Mouse (Mus musculus) megakaryocyte, embryonic 14.5 days (primary cell): ENCODE results near the gene Pus3. TPM values are rescaled to one million over a fixed set of nuclear protein-coding genes. Genes with fewer than 3 reads are reported as not detected.
A peak's percentile ranks its signal among the peaks of the same experiment; 100 is the strongest.
"Not testable (repeated sequence)": the region's sequence is repeated elsewhere in the genome, so short reads cannot be mapped to it uniquely, and the experiment has no call there.

Experiments used
- H3K27me3 ChIP-seq: replicated peaks from 2 replicates; pipeline ENCODE3; 2012; ENCODE audit warnings: inconsistent platforms
- H3K36me3 ChIP-seq: replicated peaks from 2 replicates; pipeline ENCODE3; 2012; ENCODE audit warnings: low read length, inconsistent platforms, mixed read lengths
- H3K4me1 ChIP-seq: 2 replicates; pipeline ENCODE4 v1.6.1; 2012; ENCODE audit warnings: inconsistent platforms
- H3K4me3 ChIP-seq: replicated peaks from 2 replicates; pipeline ENCODE3; 2012; ENCODE audit warnings: moderate library complexity, mild to moderate bottlenecking, inconsistent platforms
- H3K9me3 ChIP-seq: 2 replicates; pipeline ENCODE4 v1.6.1; 2012; ENCODE audit warnings: inconsistent platforms
- FLI1 ChIP-seq: IDR thresholded peaks from 2 replicates; pipeline ENCODE4 v1.6.1; 2012; ENCODE audit warnings: low read length, inconsistent platforms, mixed read lengths
- GATA1 ChIP-seq: IDR thresholded peaks from 3 replicates; pipeline ENCODE4 v1.6.1; 2012; ENCODE audit warnings: mixed read lengths, low read length, inconsistent platforms, borderline replicate concordance
- polyA plus RNA-seq: library from polyadenylated mRNA; stranded (reverse); fragments of >175 nt; gene quantifications from 2 replicates; pipeline ENCODE4 v1.2.3, GENCODE M21; 2012; ENCODE audit warnings: low replicate concordance; ENCODE audit not compliant: insufficient read depth

Gene Pus3
- polyA plus RNA-seq, 1 experiment, result 1.0 TPM

DNA sequence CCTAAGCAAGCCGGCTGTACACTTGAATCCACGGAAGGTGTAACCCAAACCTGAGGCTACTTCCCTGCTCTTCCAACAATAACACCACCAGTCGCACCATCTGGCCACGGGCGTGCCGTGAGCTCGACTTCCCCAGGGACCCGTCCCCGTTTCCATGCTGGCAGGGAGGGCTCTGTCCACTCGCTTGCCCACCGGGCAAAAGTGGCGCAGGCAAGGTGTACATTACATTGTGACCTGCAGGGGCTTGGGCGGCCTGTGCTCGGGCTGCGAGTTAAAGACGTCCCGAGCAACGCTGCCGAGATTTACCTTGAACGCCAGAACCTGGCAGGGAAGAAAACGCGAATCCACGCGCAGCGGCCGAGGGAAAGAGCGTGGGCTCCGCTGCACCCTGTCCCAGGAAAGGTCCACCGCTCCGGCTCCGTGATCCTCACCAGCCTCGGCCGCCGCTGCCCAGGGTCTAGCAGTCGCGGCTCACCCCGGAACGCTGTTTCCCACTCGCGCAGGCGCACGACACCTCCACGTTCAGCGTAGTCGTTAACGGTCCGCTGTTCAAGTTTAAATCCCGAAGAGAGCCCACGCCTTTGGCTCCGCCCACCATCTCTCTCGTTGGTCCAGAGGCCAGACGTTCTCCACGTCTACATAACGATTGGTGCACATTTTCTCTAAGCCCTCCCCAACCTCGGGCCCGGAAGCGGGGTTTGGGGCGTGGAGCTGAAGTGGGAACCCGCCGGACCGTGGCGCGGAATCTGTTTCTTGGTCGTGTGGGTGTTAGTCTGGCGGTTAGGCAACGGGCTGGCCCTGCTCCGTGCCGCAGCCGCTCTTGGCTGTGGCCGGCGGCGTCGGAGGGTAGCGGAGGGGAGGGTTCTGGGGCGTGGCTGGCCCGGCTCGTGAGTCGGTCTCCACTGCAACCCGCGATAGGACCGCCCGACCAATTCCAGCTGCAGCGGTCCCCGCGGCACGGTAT lies 11.5 kb downstream of the Pus3 start, which contains the start of the genes Pate2 and Hyls1:
Pate2 (plus strand) TSS at position 714 of the 964 bp plus-strand sequence.
Hyls1 (minus strand) TSS at position 828 of the 964 bp plus-strand sequence.
- H3K9me3 ChIP-seq, result no peaks in the 10 kb centered on the region
- H3K36me3 ChIP-seq, result peaks cover 32% of the 10 kb centered on the region
- H3K27me3 ChIP-seq, result peaks cover 16% of the 10 kb centered on the region
- TF ChIP-seq GATA1, result no peak
- TF ChIP-seq FLI1, result no peak
- peaks cover 26% of the 10 kb centered on the region for H3K4me1 ChIP-seq
- H3K4me3 ChIP-seq, result peak within 1 kb of the TSS; percentile 92

DNA sequence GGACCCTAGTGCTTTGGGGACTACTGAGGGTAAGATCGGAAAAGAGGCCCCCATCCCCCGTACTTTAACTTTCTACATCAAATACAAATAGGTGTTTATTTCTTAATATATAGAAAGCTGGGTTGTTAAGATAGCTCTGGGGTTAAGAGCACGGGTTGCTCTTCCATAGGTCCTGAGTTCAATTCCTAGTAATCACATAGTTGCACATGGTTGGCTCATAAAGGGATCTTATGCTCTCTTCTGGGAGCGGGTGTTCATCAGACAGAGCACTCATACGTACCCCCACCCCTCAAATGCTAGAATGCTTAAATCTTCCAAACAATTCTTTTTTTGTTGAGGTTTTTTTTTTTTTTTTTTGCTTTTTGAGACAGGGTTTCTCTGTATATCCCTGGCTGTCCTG lies 12.3 kb downstream of the Pus3 start:
- Histone ChIP-seq H3K4me1 (peaks cover 24% of the 10 kb centered on the region), H3K4me3 (peak overlapping the region; percentile 92)

DNA sequence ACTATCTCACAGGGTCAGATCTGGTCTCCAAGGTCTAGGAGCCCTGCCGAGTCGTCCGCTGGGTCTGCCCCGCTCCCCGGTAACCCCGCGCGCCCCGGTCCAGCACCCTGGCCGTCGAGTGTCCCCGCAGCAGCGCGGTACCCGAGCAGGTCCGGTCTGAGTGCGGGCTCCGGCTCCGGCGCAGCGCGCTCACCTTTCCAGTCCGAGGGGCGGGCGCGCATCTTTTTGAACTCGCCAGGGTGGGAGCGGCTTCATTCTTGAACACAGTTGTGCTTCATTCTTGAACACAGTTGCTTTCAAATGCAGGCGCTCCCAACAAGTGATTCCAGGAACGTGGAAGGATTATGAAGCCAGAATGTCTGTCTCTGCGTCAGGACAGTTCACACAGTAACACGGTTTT lies 16.0 kb downstream of the Pus3 start:
- Histone ChIP-seq H3K9me3 (peaks cover 4% of the 10 kb centered on the region; the same call in 1 of the 2 replicates), H3K4me1 (peaks cover 13% of the 10 kb centered on the region), H3K27me3 (peaks cover 16% of the 10 kb centered on the region), H3K36me3 (no peaks in the 10 kb centered on the region), H3K4me3 (peak overlapping the region; percentile 69)
- TF ChIP-seq GATA1 (no peak), FLI1 (no peak)

More for the DNA sequence above, 12.3 kb downstream of the Pus3 start:
- no peaks in the 10 kb centered on the region for H3K9me3 ChIP-seq
- TF ChIP-seq FLI1 (no peak), GATA1 (no peak)
- peaks cover 24% of the 10 kb centered on the region for H3K36me3 ChIP-seq
- peaks cover 16% of the 10 kb centered on the region for H3K27me3 ChIP-seq

DNA sequence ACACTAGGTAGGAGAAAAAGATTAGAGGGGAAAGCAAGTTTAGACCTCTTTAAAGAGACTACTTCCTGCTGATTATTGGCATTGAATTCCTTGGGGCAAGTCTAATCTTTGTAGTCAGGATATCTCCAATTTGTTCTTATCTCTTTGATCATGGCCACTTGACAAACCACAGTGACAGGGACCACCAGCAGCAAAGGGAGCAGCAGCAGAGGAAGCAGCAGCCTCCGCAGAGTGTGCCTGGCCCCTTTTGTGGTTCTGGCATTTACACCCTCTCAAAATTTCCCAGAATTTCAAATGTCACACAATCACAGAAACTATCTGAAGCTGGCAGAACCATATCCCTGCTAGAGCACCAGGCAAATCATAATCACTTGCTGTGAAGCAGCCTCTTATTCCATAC lies 29.3 kb downstream of the Pus3 start:
- 0 out of 2 replicates have a peak, but pooled peaks cover 4% of the 10 kb centered on the region for H3K9me3 ChIP-seq
- H3K4me1 ChIP-seq, result no peaks in the 10 kb centered on the region; the same call in 1 of the 2 replicates
- H3K36me3 ChIP-seq, result no peaks in the 10 kb centered on the region
- no peak overlapping the region for H3K4me3 ChIP-seq
- H3K27me3 ChIP-seq, result no peaks in the 10 kb centered on the region
- TF ChIP-seq GATA1 (no peak), FLI1 (no peak)

DNA sequence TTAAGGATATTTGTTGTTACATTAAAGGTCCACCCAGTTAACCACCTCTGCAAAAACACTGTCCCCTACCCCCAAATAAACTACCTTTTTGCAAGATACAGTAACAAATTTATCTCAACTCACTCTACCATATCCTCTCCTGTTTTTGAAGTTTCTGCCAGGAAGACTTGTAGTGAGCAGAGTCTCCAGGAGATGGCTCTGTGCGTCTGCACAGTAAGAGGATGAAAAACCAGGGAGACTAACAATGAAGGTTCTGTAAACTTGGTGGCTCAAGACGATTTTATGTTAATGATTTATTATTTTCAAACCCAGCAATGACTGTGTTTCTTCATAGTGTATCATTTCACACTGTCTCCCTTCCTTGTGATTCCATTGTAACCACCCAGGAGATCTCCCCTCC lies 34.5 kb downstream of the Pus3 start:
- Histone ChIP-seq H3K9me3 (0 out of 2 replicates have a peak, but pooled peaks cover 10% of the 10 kb centered on the region), H3K4me1 (no peaks in the 10 kb centered on the region), H3K27me3 (no peaks in the 10 kb centered on the region), H3K4me3 (no peak overlapping the region), H3K36me3 (no peaks in the 10 kb centered on the region)
- TF ChIP-seq FLI1, result no peak
- TF ChIP-seq GATA1, result no peak

DNA sequence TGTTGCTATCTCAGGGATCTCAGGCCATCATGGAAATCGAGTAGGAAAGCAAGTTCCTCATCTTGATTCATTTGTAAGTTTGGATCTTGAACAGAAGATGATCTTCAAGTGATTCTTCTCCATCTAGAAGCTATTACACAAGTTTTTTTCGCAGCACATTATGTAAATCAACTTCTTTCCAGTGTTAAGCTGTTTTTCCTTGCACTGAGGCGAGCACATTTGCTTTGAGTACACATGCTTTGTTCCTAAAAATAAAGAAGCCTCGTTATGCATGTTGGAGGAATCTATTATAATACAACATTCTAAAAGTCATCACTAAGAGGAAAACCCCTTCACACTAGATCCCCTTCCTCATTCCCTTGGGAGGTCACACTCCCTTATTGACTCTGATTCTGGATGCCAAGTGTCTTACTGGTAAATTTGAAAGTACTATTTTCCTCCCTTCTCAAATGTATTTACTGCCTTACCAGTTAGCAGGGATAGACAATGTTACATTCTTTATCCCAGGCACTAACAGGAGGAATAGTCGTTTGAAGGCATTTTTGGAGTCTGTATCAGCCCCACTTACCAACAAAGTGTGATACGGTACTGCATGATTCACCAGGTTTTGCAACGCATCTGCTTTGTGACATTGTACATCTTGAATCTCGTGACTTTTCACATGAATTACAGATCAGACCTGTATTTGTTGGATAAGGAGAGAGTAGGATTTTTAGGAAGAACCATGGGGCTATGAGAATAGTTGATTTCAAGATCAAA lies 49.4 kb downstream of the Pus3 start:
- H3K4me1 ChIP-seq, result peaks cover 12% of the 10 kb centered on the region; the same call in 1 of the 2 replicates
- no peaks in the 10 kb centered on the region for H3K27me3 ChIP-seq
- no peak overlapping the region for H3K4me3 ChIP-seq
- TF ChIP-seq FLI1 (no peak), GATA1 (no peak)
- H3K9me3 ChIP-seq, result no peaks in the 10 kb centered on the region; the same call in 1 of the 2 replicates
- no peaks in the 10 kb centered on the region for H3K36me3 ChIP-seq

DNA sequence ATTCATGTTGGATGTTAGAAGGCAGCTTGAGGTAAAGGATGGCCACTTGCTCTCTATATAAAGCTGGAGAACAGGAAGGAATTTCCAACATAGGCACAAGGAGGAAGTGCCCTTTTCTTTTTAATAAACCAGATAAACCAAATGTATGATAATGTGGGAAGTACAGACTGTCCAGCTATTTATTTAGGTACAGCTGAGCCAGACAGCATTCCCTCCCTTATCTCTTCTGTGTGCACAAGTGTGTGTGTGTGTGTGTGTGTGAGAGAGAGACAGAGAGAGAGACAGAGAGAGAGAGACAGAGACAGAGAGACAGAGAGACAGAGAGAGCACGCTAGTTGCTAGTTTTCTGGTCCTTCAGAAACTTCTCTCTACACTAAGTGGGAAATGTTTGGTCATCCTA lies 53.4 kb downstream of the Pus3 start, which contains the start of gene Pate4:
Pate4 (minus strand) TSS at position 101 of the 400 bp plus-strand sequence.
- no peaks in the 10 kb centered on the region for H3K27me3 ChIP-seq
- TF ChIP-seq FLI1 (no peak), GATA1 (no peak)
- H3K9me3 ChIP-seq, result no peaks in the 10 kb centered on the region
- H3K36me3 ChIP-seq, result no peaks in the 10 kb centered on the region
- no peak within 1 kb of the TSS for H3K4me3 ChIP-seq
- H3K4me1 ChIP-seq, result peaks cover 13% of the 10 kb centered on the region; the same call in 1 of the 2 replicates

DNA sequence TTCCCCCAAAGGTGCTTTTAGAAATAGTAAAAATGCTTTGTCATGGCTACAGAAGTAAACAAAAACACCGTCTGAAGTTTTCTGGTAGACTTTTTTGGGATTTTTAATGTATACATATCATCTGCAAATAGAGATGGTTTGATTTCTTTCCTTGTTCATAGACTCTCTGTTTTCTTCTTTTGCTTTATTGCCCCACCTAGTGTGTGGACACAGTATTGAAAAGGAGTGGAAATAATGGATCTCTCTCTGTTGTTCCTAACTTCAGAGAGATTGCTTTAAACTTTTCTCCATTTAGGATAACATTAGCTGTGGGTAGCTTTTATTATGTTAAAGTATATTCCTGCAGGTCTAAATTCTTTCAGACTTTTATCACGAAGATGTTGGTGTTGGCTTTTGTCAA lies 55.6 kb downstream of the Pus3 start:
- Histone ChIP-seq H3K27me3 (no peaks in the 10 kb centered on the region), H3K9me3 (no peaks in the 10 kb centered on the region), H3K36me3 (no peaks in the 10 kb centered on the region), H3K4me3 (no peak overlapping the region), H3K4me1 (peaks cover 13% of the 10 kb centered on the region; the same call in 1 of the 2 replicates)
- TF ChIP-seq GATA1 (no peak), FLI1 (no peak)

DNA sequence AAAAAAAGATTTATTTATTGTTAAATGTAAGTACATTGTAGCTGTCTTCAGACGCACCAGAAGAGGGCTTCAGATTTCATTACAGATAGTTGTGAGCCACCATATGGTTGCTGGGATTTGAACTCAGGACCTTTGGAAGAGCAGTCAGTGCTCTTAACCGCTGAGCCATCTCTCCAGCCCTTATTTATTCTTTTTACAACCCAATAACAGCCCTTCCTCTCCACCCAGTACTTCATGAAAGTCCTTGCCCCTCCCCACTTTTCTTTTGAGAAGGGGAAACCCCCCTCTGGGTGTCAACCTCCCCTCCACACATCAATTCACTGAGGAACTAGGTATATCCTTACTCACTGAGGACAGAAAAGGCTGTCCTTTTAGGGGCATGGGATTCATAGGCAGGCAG lies 58.4 kb downstream of the Pus3 start:
- not testable (repeated sequence) for H3K9me3 ChIP-seq, H3K4me3 ChIP-seq, H3K27me3 ChIP-seq, H3K36me3 ChIP-seq
- peaks cover 11% of the 10 kb centered on the region; the same call in 1 of the 2 replicates for H3K4me1 ChIP-seq

Other genes with a start within 250 kb of the Pus3 start
- not detected in 2 replicates for gene Cdon, start 137.5 kb upstream of the Pus3 start, polyA plus RNA-seq
- not detected in 2 replicates for gene Gm1113, start 40.3 kb upstream of the Pus3 start, polyA plus RNA-seq
- gene Ddx25, start 67 bp upstream of the Pus3 start, polyA plus RNA-seq, result not detected in 2 replicates
- gene Pate2, start 11.7 kb downstream of the Pus3 start, polyA plus RNA-seq, result not detected in 2 replicates
- gene Hyls1, start 11.8 kb downstream of the Pus3 start, polyA plus RNA-seq, result 2.1 TPM in 1 of 2 replicates, not detected in the other
- gene Pate4, start 53.3 kb downstream of the Pus3 start, polyA plus RNA-seq, result not detected in 2 replicates
- not detected in 2 replicates for gene Pate3, start 89.6 kb downstream of the Pus3 start, polyA plus RNA-seq
- gene Pate1, start 128.8 kb downstream of the Pus3 start, polyA plus RNA-seq, result 0.19 TPM in 1 of 2 replicates, not detected in the other
- not detected in 2 replicates for gene Gm17677, start 182.5 kb downstream of the Pus3 start, polyA plus RNA-seq
- gene Gm17727, start 219.5 kb downstream of the Pus3 start, polyA plus RNA-seq, result not detected in 2 replicates
- gene Gm27235, start 231.5 kb downstream of the Pus3 start, polyA plus RNA-seq, result not detected in 2 replicates
- gene D730048I06Rik, start 231.5 kb downstream of the Pus3 start, polyA plus RNA-seq, result not detected in 2 replicates